Mouse (Mus musculus) forebrain, embryonic 10.5 days (tissue): ENCODE results near the gene Acot8. TPM values are rescaled to one million over a fixed set of nuclear protein-coding genes. Genes with fewer than 3 reads are reported as not detected.
A peak's percentile ranks its signal among the peaks of the same experiment; 100 is the strongest.

Experiments
- DNase-seq: peaks from one replicate; pipeline ENCODE4 v3.0.0-alpha.2; 2017; ENCODE audit warnings: low spot score; ENCODE audit errors: extremely low spot score
- H3K27ac ChIP-seq: fragments of 300-500 bp; sonication (generic); 2 replicates; pipeline ENCODE4 v1.5.1; 2016; ENCODE audit warnings: mild to moderate bottlenecking
- H3K27me3 ChIP-seq: fragments of 300-500 bp; sonication (generic); 2 replicates; pipeline ENCODE4 v1.6.1; 2016; ENCODE audit warnings: mild to moderate bottlenecking; ENCODE audit not compliant: poor library complexity, severe bottlenecking
- H3K36me3 ChIP-seq: fragments of 300-500 bp; sonication (generic); replicated peaks from 2 replicates; pipeline ENCODE4 v1.6.1; 2016; ENCODE audit warnings: mild to moderate bottlenecking, moderate library complexity
- H3K4me1 ChIP-seq: fragments of 300-500 bp; sonication (generic); 2 replicates; pipeline ENCODE4 v1.6.1; 2016
- H3K4me3 ChIP-seq: fragments of 300-500 bp; sonication (generic); 2 replicates; pipeline ENCODE4 v1.5.1; 2016; ENCODE audit warnings: mild to moderate bottlenecking, moderate library complexity
- H3K9me3 ChIP-seq: fragments of 300-500 bp; sonication (generic); 2 replicates; pipeline ENCODE4 v1.6.1; 2016; ENCODE audit warnings: mild to moderate bottlenecking, moderate library complexity
- WGBS: fragments of 180-500 bp; shearing (Covaris S2); methylation state at CpG from one replicate; pipeline ENCODE4 v1.1.7; 2016; 5-methylcytosine and 5-hydroxymethylcytosine counted together
- polyA plus RNA-seq: library from polyadenylated mRNA; unstranded; fragments of >200 nt; fragmentation: Nextera tagmentation; extraction: Ambion mirVana; gene quantifications from 2 replicates; pipeline ENCODE4 v1.2.1, GENCODE M21; 2016

Gene Acot8
- polyA plus RNA-seq, 1 experiment from 2014 or later, result 15.3 TPM

- Histone ChIP-seq H3K4me3 (no peak overlapping the region), H3K27ac (no peak overlapping the region), H3K4me1 (no peaks in the 10 kb centered on the region), H3K27me3 (no peaks in the 10 kb centered on the region), H3K36me3 (peaks cover 100% of the 10 kb centered on the region), H3K9me3 (no peaks in the 10 kb centered on the region)
- no peak for DNase-seq
- 87% methylated on average over 1 of the region's 1 CpGs for WGBS
Measured at GRCm38 (mm10) chr2:164758692-164759091, 46.0 kb downstream of the Acot8 start.

- no peaks in the 10 kb centered on the region for H3K27me3 ChIP-seq
- no peaks in the 10 kb centered on the region for H3K4me1 ChIP-seq
- H3K36me3 ChIP-seq, result peaks cover 100% of the 10 kb centered on the region
- 94% methylated on average over 11 of the region's 11 CpGs for WGBS
- H3K9me3 ChIP-seq, result no peaks in the 10 kb centered on the region
- H3K4me3 ChIP-seq, result no peak overlapping the region
- DNase-seq, result no peak
- no peak overlapping the region for H3K27ac ChIP-seq
Measured at GRCm38 (mm10) chr2:164757841-164758240, 46.8 kb downstream of the Acot8 start.

DNA sequence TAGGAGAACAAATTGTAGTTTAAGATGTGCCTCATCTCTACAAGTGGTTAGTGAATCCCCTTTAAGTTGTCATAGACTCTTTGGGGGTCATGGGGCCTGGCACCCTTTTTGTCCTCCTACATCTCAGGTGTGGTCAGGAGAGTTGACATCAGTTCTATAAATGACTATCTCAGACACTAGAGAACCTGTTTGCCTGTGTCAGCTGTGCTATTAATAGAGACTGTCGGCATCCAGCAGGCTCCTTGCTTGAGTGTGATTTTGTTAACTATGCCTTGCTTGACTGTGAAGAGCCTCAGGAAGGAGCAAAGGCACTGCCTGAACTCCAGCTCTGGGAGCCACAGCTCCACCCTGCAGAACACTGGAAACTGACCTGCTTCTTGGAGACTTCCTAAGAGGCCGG is 49.9 kb downstream of the Acot8 start:
- 92% methylated on average over 2 of the region's 2 CpGs for WGBS
- no peaks in the 10 kb centered on the region for H3K4me1 ChIP-seq
- DNase-seq, result no peak
- no peaks in the 10 kb centered on the region for H3K9me3 ChIP-seq
- H3K27me3 ChIP-seq, result no peaks in the 10 kb centered on the region
- H3K27ac ChIP-seq, result no peak overlapping the region
- no peak overlapping the region for H3K4me3 ChIP-seq
- H3K36me3 ChIP-seq, result peaks cover 100% of the 10 kb centered on the region

DNA sequence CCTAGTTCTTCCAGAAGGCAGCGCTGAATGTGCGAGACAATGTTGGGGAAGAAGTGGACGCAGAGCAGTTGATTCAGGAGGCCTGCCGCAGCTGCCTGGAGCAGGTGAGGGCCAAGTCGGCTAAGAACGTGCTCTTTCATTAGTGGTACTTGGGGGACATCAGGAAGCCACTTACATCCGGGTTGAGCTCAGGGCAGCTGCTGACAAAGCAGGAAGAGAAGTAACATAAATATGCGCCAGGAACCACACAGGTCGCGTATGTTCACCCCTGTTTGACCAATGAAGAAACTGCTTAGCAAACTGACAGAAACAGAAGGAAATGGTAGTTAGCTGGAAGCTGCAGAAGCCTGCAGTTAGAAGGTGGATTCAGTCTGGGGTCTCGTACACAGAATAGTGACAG is 50.6 kb downstream of the Acot8 start:
- H3K27ac ChIP-seq, result no peak overlapping the region
- WGBS, result 90% methylated on average over 11 of the region's 11 CpGs
- H3K27me3 ChIP-seq, result no peaks in the 10 kb centered on the region
- H3K4me3 ChIP-seq, result no peak overlapping the region
- no peak for DNase-seq
- H3K4me1 ChIP-seq, result no peaks in the 10 kb centered on the region
- H3K9me3 ChIP-seq, result no peaks in the 10 kb centered on the region
- H3K36me3 ChIP-seq, result peaks cover 100% of the 10 kb centered on the region

DNA sequence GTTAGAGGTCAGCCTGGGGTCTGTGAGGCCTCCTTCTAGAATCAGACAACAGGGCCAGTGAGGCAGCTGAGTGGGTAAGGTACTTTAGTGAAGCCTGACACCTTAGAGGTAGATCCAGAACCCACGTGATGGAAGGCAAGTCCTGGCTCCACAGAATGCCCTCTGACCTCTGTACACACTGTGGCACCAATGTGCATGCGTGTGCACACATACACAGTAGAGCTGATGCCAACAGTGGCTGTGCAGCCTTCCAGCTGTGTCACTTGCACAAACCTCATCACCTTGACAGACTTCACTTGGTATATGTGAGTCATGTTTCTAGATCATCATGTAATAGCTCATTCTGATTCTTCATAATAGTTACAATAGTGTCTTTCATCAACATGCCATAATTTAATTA is 52.2 kb downstream of the Acot8 start:
- Histone ChIP-seq H3K4me3 (no peak overlapping the region), H3K9me3 (no peaks in the 10 kb centered on the region), H3K27me3 (no peaks in the 10 kb centered on the region), H3K27ac (no peak overlapping the region), H3K36me3 (peaks cover 100% of the 10 kb centered on the region), H3K4me1 (peaks cover 3% of the 10 kb centered on the region)
- WGBS, result 90% methylated on average over 2 of the region's 2 CpGs
- no peak for DNase-seq

DNA sequence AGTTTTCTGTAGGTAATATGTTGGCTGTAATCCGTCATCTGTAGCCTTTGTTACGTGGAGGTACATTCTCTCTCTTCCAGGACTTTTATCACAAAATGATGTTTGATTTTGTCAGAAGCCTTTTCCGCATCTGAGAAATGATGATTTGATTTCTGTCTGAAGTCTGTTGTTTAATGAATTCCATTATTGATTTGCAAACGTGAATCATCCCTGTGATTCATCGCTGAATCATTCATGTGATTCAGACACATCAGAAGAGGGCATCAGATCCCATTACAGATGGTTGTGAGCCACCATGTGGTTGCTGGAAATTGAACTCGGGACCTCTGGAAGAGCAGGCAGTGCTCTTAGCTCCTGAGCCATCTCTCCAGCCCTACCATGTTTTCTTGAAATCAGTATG is 55.7 kb downstream of the Acot8 start:
- no peak overlapping the region for H3K27ac ChIP-seq
- H3K36me3 ChIP-seq, result peaks cover 68% of the 10 kb centered on the region
- no peak overlapping the region for H3K4me3 ChIP-seq
- DNase-seq, result no peak
- H3K9me3 ChIP-seq, result no peaks in the 10 kb centered on the region
- H3K4me1 ChIP-seq, result peaks cover 25% of the 10 kb centered on the region
- no peaks in the 10 kb centered on the region for H3K27me3 ChIP-seq
- WGBS, result 91% methylated on average over 6 of the region's 6 CpGs

DNA sequence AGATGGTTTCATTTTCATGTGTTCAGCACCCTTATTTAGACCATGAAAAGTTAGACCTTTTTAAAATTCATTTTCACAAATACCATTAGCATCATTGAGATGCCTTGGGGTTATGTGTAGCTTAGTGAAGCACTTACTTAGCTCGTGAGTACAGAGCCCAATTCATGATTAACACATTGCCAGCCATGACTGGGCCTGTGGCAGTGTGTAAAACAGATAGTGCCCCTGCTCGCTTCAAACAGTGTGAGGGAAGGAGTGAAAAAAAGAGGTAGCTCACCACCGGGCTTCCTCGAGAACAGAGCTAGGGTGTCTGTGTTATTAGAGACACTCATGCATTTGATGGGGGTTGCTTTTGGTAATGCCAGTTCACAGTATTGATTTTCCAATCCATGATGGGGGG is 56.5 kb downstream of the Acot8 start:
- Histone ChIP-seq H3K27ac (no peak overlapping the region), H3K27me3 (no peaks in the 10 kb centered on the region), H3K9me3 (no peaks in the 10 kb centered on the region), H3K4me3 (no peak overlapping the region), H3K4me1 (peaks cover 25% of the 10 kb centered on the region), H3K36me3 (peaks cover 60% of the 10 kb centered on the region)
- no peak for DNase-seq
- WGBS, result 90% methylated on average over 4 of the region's 4 CpGs

GRCm38 (mm10) chr2:164746693-164747092 is 58.0 kb downstream of the Acot8 start:
- Histone ChIP-seq H3K36me3 (peaks cover 45% of the 10 kb centered on the region), H3K4me3 (peak overlapping the region; percentile 93), H3K9me3 (no peaks in the 10 kb centered on the region), H3K27ac (peak overlapping the region; percentile 95), H3K27me3 (no peaks in the 10 kb centered on the region), H3K4me1 (peaks cover 25% of the 10 kb centered on the region)
- DNase-seq, result no peak
- WGBS, result 64% methylated on average over 8 of the region's 8 CpGs

GRCm38 (mm10) chr2:164745843-164746479 is 58.7 kb downstream of the Acot8 start, which contains the start of the genes Wfdc3 and Dnttip1:
Gene Wfdc3, minus strand, starts transcription at chr2:164745931.
Gene Dnttip1, plus strand, starts transcription at chr2:164745983.
- H3K4me3 ChIP-seq, result peak within 1 kb of the TSS; percentile 93
- H3K27ac ChIP-seq, result peak within 1 kb of the TSS; percentile 95
- under 1% methylated on average over 70 of the region's 70 CpGs for WGBS
- no peaks in the 10 kb centered on the region for H3K27me3 ChIP-seq
- H3K9me3 ChIP-seq, result no peaks in the 10 kb centered on the region
- peak; percentile 95 for DNase-seq
- peaks cover 25% of the 10 kb centered on the region for H3K4me1 ChIP-seq
- peaks cover 38% of the 10 kb centered on the region for H3K36me3 ChIP-seq

- Histone ChIP-seq H3K9me3 (no peaks in the 10 kb centered on the region), H3K27ac (no peak overlapping the region), H3K27me3 (no peaks in the 10 kb centered on the region), H3K4me1 (peaks cover 28% of the 10 kb centered on the region), H3K36me3 (peaks cover 28% of the 10 kb centered on the region), H3K4me3 (peak overlapping the region; percentile 93)
- 81% methylated on average over 13 of the region's 13 CpGs for WGBS
- DNase-seq, result no peak
Measured at GRCm38 (mm10) chr2:164744987-164745386, 59.7 kb downstream of the Acot8 start.

Other genes with a start within 250 kb of the Acot8 start
- 57.8 and 71.3 TPM in 2 replicates for gene Wfdc2, start 242.5 kb downstream of the Acot8 start, polyA plus RNA-seq
- gene Spint3, start 231.4 kb downstream of the Acot8 start, polyA plus RNA-seq, result not detected in 2 replicates
- not detected in 2 replicates for gene Wfdc6a, start 219.4 kb downstream of the Acot8 start, polyA plus RNA-seq
- gene Eppin, start 211.3 kb downstream of the Acot8 start, polyA plus RNA-seq, result not detected in 2 replicates
- not detected in 2 replicates for gene Wfdc6b, start 191.4 kb downstream of the Acot8 start, polyA plus RNA-seq
- gene Wfdc8, start 191.3 kb downstream of the Acot8 start, polyA plus RNA-seq, result not detected in 2 replicates
- not detected in 2 replicates for gene Wfdc16, start 166.1 kb downstream of the Acot8 start, polyA plus RNA-seq
- not detected in 2 replicates for gene Wfdc10, start 148.8 kb downstream of the Acot8 start, polyA plus RNA-seq
- gene Wfdc9, start 148.3 kb downstream of the Acot8 start, polyA plus RNA-seq, result not detected in 2 replicates
- not detected in 2 replicates for gene Wfdc11, start 130.8 kb downstream of the Acot8 start, polyA plus RNA-seq
- not detected in 2 replicates for gene Wfdc13, start 119.8 kb downstream of the Acot8 start, polyA plus RNA-seq
- gene Spint4, start 106.4 kb downstream of the Acot8 start, polyA plus RNA-seq, result not detected in 2 replicates
- not detected in 2 replicates for gene Spint5, start 89.6 kb downstream of the Acot8 start, polyA plus RNA-seq
- gene Wfdc3, start 59.0 kb downstream of the Acot8 start, polyA plus RNA-seq, result 0.61 and 1.0 TPM in 2 replicates
- 80.6 and 81.1 TPM in 2 replicates for gene Dnttip1, start 58.9 kb downstream of the Acot8 start, polyA plus RNA-seq
- gene Ube2c, start 35.0 kb downstream of the Acot8 start, polyA plus RNA-seq, result 638 and 648 TPM in 2 replicates
- not detected in 2 replicates for gene Tnnc2, start 24.9 kb downstream of the Acot8 start, polyA plus RNA-seq
- gene Snx21, start 19.1 kb downstream of the Acot8 start, polyA plus RNA-seq, result 10.4 and 11.0 TPM in 2 replicates
- gene Zswim3, start 216 bp upstream of the Acot8 start, polyA plus RNA-seq, result 8.6 and 9.2 TPM in 2 replicates
- 25.5 and 25.9 TPM in 2 replicates for gene Zswim1, start 17.8 kb upstream of the Acot8 start, polyA plus RNA-seq
- 0.19 TPM in 1 of 2 replicates, not detected in the other for gene Spata25, start 23.7 kb upstream of the Acot8 start, polyA plus RNA-seq
- gene Ctsa, start 28.0 kb upstream of the Acot8 start, polyA plus RNA-seq, result 77.8 and 80.4 TPM in 2 replicates
- 3.9 and 4.5 TPM in 2 replicates for gene Neurl2, start 28.6 kb upstream of the Acot8 start, polyA plus RNA-seq
- gene Pltp, start 52.8 kb upstream of the Acot8 start, polyA plus RNA-seq, result 36.6 and 40.0 TPM in 2 replicates
- 78.3 and 84.6 TPM in 2 replicates for gene Pcif1, start 74.4 kb upstream of the Acot8 start, polyA plus RNA-seq
- 16.0 and 16.6 TPM in 2 replicates for gene Zfp335, start 106.9 kb upstream of the Acot8 start, polyA plus RNA-seq
- 0.45 TPM in 1 of 2 replicates, not detected in the other for gene Mmp9, start 135.9 kb upstream of the Acot8 start, polyA plus RNA-seq
- gene Slc12a5, start 155.9 kb upstream of the Acot8 start, polyA plus RNA-seq, result 0.92 and 0.93 TPM in 2 replicates
- gene Ncoa5, start 230.0 kb upstream of the Acot8 start, polyA plus RNA-seq, result 101 and 103 TPM in 2 replicates